Mouse (Mus musculus): ENCODE results near the gene Tnfrsf8.
"Not testable (repeated sequence)": the region's sequence is repeated elsewhere in the genome, so short reads cannot be mapped to it uniquely, and the experiment has no call there.

Tnfrsf8 gene

DNA sequence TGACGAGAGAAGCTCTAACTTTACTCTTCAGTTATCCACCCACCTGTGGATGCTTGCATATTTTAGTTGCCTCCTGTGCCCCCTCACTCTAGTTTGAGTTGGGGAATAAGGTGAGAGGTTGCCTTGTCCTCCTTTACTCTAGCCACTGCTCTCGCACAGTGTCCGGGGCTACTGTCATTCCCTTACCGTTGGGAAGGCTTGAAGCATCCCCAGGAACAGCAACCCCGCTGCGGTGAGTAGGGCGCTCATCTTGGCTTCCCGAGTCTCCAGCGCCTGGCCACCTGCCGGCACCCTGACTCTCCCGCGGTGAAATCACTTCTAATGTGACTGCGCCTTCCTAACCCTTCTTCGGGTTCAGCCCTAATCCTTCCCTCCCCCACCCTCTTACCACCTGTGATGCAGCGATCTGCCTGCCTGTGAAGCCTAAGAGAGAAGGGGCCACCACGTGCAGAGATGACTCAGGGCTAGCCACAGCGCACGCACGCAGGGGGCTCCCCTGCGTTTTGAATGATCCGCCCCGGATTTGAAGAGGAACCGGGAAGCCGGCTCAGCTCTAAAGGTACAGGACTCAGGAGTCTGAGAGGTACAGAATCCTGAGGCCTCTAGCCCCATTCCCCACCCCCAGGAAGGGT is at the start of gene Tnfrsf8:
TSS of gene Tnfrsf8 (minus strand) at position 329 of the 632 bp plus-strand sequence.
- no peak for DNase-seq (ENCODE audit: low read depth, low spot score)

GRCm38 (mm10) chr4:145361635-145362034 is 46.7 kb upstream of the Tnfrsf8 start:
- not testable (repeated sequence) for DNase-seq (ENCODE audit: low read depth, low spot score)

GRCm38 (mm10) chr4:145361065-145361464 is 46.1 kb upstream of the Tnfrsf8 start:
- DNase-seq (ENCODE audit: low read depth, low spot score): no peak

DNA sequence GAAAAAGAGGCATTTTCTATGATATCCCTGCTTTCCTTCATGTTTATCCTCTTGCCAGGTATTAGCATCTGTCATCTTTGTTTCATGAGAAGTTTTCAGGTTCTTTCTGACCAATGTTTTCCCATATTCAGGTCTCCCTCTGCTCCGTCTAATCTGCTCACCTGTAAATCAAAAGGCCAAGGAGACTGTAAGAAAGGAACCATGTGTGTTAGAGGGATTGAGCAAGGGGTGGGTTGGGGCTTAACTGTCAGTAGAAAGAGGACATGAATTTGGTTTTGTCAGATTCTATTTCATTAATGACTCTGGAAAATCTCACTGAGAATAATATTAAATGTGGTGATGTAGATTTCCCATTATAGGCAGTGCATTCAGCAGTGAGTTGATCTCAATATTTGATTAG is 45.6 kb upstream of the Tnfrsf8 start:
- no peak for DNase-seq (ENCODE audit: low read depth, low spot score)

GRCm38 (mm10) chr4:145356234-145356633 is 41.3 kb upstream of the Tnfrsf8 start:
- no peak for DNase-seq (ENCODE audit: low read depth, low spot score)

DNA sequence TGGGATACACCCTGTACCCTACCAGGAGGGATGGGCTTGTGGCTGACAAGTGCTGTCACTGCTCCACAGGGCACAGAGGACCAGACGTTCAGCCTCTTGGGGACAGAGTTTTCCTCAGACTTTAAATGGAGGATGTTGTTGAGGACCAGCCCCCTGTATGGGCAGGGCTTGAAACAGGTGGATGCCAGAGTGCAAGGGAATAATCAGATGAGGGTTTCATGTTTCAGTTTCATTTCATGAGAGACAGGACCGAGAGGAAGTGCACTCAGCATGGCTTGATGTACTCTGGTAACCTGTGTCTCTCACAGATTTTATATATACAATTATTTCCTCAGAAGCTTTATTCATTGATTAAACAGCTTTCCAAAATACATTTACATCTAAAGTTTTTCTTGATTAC is 38.9 kb upstream of the Tnfrsf8 start:
- DNase-seq (ENCODE audit: low read depth, low spot score): no peak

GRCm38 (mm10) chr4:145344948-145345347 is 30.0 kb upstream of the Tnfrsf8 start:
- DNase-seq (ENCODE audit: low read depth, low spot score): no peak

- DNase-seq (ENCODE audit: low read depth, low spot score): no peak
Measured at GRCm38 (mm10) chr4:145341879-145342809, 27.2 kb upstream of the Tnfrsf8 start.

- DNase-seq (ENCODE audit: low read depth, low spot score): no peak
Measured at GRCm38 (mm10) chr4:145337906-145338858, 23.2 kb upstream of the Tnfrsf8 start.

DNA sequence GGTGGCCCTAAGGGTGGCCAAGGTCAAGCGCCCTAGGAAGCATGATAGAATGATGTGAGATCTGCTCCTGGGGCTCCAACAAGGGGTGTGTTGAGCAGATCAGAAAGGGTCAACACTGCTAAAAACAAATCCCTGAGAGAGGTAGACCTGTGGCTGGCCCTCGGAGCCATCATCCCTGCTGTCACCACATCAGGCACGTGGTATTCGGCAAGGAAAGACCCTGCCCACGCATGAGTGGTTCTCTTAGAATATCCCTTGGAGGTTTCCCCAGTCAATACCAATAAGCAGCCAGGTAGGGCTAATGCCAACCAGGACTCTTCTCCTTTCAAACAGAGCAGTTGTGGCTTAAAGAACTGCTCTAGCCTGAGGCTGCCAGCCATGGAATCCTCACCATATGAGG is 21.6 kb upstream of the Tnfrsf8 start:
- no peak for DNase-seq (ENCODE audit: low read depth, low spot score)

DNA sequence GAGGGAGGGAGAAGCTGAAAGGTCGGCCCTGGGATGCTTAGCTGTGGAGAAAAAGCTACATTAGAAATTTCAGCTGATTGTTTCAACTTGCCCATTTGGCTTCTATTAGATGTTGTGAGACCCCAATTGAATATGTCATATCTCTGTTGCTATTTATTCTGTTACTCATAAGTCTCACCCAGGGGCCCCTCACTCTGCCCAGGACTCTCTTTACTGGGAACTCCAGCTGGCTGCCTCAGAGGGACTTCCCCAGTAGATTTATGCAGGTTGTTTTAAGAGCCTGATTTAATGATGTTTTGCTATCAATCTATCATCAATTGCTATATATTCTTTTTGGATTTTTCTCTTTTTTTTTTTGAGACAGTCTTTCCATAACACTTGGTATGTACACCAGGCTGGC is 21.1 kb upstream of the Tnfrsf8 start:
- DNase-seq (ENCODE audit: low read depth, low spot score): no peak

- DNase-seq (ENCODE audit: low read depth, low spot score): no peak
Measured at GRCm38 (mm10) chr4:145323631-145324030, 8.7 kb upstream of the Tnfrsf8 start.

DNA sequence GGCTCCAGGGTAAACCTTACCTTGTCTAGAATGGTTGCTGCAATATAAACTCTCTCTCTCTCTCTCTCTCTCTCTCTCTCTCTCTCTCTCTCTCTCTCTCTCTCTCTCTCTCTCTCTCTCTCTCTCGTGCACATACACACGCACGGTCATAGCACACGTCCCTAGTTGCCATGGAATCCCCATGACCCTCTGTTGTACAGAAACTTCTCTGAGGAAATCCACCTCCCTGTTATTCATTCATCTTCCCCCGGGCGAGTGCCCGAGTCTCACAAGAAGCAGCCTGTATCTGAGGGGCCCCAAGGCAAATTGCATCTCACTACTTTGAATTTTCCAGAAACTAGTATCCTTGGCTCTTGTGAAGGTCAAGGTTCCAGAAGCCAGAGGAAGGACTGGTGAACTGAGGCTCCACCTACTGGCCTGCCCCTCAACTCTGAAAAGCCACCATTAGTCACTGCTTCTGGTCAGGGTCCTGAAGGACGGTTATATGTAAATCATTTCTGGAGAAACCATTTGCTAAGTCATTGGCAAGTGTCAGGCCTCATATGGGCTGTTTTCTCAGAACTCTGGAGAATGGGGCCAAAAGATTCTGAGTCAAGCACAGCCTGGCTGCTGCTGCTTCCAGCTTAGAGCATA is 8.1 kb upstream of the Tnfrsf8 start:
- DNase-seq (ENCODE audit: low read depth, low spot score): no peak

GRCm38 (mm10) chr4:145322211-145322610 is 7.2 kb upstream of the Tnfrsf8 start:
- DNase-seq (ENCODE audit: low read depth, low spot score): no peak

DNA sequence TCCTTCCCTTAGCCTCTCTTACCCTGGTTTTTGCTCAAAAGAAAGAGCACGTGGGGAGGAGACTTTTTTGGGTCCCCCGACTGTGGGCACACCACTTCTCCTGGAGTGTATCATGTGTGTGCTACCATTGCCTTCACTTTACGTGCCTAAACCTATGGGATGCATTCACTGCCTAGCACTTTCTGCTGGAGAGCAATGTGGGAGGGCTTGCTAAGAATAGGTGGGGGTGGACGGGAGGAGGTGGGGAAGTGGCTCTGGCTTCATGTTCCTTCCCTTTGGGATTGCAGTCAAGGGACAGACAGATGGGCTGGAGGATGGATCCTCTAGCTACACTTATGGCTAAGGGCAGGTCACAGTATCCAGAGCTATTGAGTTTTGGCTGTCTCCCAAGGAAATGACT is 5.7 kb upstream of the Tnfrsf8 start:
- DNase-seq (ENCODE audit: low read depth, low spot score): no peak

- DNase-seq (ENCODE audit: low read depth, low spot score): no peak
Measured at GRCm38 (mm10) chr4:145319274-145320226, 4.6 kb upstream of the Tnfrsf8 start.

- no peak for DNase-seq (ENCODE audit: low read depth, low spot score)
Measured at GRCm38 (mm10) chr4:145316708-145317107, 1.7 kb upstream of the Tnfrsf8 start.

DNA sequence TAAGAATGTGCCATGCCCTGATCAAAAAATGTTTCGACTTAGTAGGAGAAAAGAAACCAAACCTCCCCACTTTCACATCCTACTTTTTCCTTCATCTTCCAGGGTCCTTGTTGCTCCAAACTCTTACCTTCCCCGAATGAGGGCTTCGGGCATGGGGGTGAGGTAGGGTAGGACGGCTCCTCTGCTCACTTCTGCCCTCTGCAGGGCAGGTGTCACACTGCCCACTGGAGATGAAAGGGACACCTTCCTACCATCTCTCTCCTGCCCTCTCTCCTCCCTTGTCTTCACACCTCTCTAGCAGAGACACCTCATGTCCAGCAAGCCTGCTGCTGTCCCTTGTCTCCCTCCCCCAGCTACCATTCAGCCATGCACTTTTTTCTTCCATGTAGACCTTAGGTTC is 998 bp downstream of the Tnfrsf8 start:
- no peak for DNase-seq (ENCODE audit: low read depth, low spot score)

- no peak for DNase-seq (ENCODE audit: low read depth, low spot score)
Measured at GRCm38 (mm10) chr4:145313256-145313655, 1.7 kb downstream of the Tnfrsf8 start.

DNA sequence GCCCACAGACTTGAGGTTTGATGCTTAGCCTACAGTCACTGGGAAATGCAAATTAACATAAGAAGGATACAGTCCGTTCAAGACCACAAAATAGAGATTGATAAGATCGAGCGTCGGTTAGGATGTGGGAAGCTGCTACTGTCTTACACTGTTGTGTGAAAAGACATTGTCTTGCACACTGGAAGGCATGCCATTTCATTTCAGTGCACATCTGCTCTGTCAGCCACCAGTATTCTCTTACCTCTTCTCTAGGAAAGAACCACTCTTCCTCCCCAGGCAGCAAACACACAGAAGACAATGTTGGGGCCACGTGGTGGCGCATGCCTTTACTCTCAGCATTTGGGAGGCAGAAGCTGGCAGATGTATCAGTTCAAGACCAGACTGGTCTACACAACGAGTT is 2.4 kb downstream of the Tnfrsf8 start:
- no peak for DNase-seq (ENCODE audit: low read depth, low spot score)
